Mouse (Mus musculus): ENCODE data around the gene Timm29. TPM values are rescaled to one million over a fixed set of nuclear protein-coding genes. Genes with fewer than 3 reads are reported as not detected.
A peak's percentile ranks its signal among the peaks of the same experiment; 100 is the strongest.

Timm29 gene
- total RNA-seq (2021), result 10 to 100 TPM; 41.8 to 44.7 TPM
- long read RNA-seq, experiment 1, transcript Timm29-201 (2 exons, 3,170 nt), result major isoform, 65 of 78 reads
- long read RNA-seq, experiment 1, partial matches to known transcripts, result 0 of 78 reads
- long read RNA-seq, experiment 1, other reads (novel, unspliced or antisense), result 13 of 78 reads
- long read RNA-seq, experiment 2, transcript Timm29-201 (2 exons, 3,170 nt), result major isoform, 95 of 107 reads
- long read RNA-seq, experiment 2, partial matches to known transcripts, result 12 of 107 reads
- long read RNA-seq, experiment 2, other reads (novel, unspliced or antisense), result 0 of 107 reads

DNA sequence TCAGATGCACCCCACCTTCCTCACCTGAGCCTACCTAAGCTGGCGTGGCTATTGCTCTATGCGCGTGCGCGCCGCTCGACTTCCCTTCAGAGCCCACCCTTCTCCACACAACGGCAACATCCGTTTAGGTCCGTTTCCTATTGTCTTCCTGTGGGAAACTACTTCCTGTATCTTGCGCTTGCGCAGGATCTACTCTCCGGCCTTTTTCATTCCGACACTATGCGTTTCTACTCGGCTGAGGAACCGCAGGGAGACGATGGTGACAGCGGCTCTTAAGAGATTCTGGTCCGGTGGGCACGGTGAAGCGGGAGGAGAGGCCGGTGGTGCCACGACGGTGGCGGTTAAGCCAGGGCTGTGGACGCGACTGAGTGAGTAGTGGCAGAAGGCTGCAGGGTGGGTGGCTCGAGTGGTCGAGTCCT, at the start of gene Timm29, which contains the start of gene Yipf2:
TSS of gene Timm29 (plus strand) at position 20 of the 419 bp plus-strand sequence.
TSS of gene Yipf2 (minus strand) at position 126 of the 419 bp plus-strand sequence.
- intact Hi-C loops (cut with DNase I), result no loop called here
- peak; percentile 80 to 83 for DNase-seq

DNA sequence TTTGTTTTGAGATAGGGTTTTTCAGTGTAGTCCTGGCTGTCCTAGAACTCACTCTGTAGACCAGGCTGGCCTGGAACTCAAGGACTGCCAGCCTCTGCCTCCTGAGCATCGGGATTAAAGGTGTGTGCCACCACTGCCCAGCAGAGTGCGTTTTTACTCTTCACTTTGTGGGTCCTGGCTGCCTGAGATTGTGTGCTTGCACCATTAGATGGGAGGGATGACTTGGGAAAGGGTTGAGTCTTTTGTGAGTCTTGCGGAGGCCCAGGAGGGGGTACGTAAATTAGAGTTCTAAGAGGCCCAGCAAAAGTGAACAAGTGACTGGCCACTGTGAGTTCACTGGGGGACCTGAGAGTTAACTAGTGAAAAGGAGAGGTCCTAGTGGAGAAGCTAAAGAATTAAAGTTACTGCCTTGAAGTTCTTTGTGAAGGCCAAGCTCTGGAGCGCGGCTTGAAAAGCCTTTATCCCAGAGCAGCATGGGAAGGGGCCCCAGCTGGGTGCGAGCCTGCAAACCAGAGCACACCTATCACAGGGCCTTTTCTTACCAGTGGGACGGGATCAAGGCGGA, 47.1 kb upstream of the Timm29 start:
- intact Hi-C loops (cut with DNase I), result no loop called here
- DNase-seq, result no peak

DNA sequence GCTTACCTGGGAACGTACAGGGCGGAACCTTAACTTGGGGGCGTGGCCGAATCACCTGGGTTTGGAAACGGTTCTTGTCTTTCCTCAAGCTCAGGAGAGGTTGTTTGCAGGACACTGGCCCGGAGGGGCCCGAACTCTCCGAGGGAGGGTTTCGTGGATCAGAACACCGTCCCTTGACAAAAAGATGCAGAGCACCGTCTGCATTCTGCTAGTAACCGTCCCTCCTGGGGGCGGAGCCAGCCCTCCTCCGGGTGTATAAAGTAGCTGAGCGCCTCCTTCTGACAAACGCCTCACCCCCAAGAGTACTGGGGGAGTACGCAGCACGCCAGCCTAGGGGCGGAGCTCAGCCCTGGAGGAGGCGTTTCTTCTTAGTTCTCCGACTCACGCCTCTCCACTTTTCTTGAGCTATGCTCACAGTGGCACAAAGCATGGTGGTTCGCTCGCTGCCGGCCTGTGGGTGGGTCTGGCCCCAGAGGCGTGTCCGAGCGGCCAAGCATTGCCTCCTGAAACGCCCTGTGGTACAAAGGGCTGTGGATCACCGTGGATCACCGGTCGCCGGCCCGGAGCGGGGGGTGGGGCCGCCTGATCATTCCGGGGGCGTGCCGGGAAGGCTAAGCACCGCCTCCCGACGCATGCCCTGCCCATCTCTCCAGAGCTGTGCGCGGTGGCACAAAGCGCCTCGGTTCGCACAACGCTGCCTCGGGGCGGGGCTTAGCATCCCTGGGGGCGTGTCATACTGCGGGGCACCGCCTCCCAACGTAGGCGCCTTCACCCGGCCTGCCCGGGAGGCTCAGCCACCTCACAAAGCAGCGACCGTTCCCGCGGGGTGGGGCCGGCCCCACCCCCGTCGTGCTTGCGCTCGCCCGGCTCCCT, 46.4 kb upstream of the Timm29 start:
- DNase-seq, result peak; percentile 99 to 100
- intact Hi-C loops (cut with DNase I), result no loop called here

DNA sequence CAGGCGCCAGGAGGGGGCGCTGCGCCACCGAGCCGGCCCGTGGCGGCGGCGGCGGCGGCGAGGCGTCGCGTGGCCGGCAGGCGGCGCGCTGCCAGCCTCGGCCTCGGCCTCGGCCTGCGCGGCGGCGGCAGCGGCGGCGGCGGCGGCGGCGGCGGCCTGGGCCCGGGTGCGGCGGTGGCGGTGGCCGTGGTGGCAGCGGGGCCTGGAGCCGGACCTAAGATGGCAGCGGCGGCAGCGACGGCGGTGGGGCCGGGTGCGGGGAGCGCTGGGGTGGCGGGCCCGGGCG, 45.8 kb upstream of the Timm29 start, which contains the start of gene Carm1:
TSS of gene Carm1 (plus strand) at position 106 of the 286 bp plus-strand sequence.
- DNase-seq, result no peak
- intact Hi-C loops (cut with DNase I), result no loop called here

DNA sequence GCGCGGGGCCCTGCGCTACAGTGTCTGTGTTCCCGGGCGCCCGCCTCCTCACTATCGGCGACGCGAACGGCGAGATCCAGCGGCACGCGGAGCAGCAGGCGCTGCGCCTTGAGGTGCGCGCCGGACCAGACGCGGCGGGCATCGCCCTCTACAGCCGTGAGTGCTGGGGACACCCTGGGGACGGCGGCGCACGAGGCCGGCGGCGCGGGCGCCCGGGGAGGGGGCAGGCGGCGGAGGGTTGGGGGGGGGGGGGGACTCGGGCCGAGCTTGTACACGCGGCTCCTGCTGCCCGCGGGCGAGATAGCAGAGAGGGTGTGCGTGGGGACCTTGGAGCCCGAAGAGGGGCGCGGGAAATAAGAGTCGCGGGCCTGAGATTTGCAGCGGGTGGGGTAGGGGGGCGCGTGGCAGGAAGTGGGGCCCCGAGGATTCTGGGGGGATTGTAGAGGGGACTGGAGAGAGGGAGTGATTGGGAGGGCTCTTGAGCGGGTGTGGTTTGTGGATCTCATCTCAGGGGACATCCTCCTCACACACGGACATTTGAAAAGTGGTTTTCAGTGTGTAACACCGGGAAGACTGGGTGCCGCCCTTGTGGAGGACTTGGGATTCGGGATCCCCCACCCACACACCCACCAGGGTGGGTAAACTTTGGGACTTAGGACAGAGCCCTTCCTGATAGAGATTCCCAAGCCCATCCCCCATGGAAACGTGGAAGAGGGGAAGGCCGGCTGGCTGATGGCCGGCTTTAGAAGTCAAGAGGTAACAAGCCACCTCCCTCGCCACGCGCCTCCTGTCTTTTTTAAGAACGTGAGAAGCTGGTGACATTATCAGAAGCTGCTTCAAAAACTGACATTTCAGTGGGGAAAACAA, 45.2 kb upstream of the Timm29 start:
- intact Hi-C loops (cut with DNase I), result no loop called here
- peak; percentile 11 to 62 for DNase-seq

DNA sequence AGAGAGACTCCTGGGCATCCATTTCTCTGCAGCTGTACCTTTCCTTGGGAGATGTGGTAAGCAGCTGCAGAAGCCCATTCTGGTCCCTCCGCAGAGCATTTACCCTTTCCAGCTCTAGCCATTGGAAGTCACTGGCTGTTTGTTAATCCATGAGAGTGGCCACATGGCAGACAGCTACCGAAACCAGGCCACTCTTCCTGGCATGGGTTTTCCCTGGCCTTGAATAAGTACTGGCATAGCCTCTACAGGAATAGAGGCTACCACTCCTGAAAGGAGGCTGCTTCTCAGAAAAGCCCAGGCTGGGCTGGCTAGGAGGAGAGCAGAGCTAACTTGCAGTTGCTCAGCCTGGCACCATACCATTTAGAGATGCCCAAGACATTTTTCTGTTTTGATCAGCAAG, 41.5 kb upstream of the Timm29 start:
- intact Hi-C loops (cut with DNase I), result no loop called here
- DNase-seq, result no peak

DNA sequence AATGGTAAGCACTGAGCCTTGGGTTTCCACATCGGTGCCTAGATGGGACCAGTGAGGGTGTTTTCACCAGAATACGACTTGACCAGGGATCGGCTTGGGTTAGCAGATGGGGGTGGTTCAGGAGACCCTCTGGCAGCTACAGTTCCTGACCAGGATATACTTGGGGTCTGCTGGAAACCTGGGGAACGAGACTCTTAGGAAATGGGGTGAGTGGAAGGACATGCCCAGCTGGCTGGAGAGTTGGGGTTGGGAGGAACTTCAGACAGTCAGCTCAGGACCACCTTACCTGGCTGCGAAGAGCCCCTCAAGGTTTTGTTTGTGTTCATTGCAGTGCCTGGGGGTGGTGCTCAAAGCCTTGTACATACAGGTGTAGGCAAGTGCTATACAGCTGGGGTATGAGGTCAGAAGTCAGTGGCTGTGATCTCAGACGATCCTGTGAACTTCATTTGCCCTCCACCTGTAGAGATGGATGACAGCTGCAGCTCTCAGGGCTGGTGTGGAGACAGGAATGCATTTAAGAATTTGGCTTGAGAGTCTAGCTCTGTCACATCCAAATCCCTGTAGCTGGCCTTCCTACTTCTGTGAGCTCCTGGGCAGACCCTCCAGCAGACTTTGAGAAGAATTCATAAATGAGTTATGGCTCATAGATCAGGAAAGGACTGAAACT, 38.8 kb upstream of the Timm29 start:
- no peak for DNase-seq
- intact Hi-C loops (cut with DNase I), result no loop called here

DNA sequence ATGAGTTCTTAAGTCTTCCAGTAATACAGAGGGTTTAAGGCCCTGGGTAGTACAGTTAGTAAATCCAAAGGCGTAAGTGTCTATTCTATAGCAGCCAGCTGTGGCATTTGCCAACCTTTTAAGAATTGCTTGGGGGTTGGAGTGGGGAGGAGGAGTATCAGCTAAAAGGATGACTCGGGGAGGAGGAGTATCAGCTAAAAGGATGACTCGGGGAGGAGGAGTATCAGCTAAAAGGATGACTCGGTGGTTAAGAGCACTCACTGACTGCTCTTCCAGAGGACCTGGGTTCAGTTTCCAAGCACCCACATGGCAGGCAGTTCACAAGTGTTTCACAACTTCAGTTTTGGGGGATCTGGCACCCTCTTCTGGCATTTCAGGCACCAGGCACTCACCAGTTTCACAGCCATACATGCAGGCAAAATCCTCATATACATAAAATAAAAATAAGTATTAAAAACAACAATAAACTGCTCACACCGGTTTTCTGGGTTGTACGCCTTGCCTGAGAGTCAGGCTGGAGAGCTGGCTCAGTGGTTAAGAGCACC, 37.3 kb upstream of the Timm29 start:
- no peak for DNase-seq
- intact Hi-C loops (cut with DNase I), result no loop called here

DNA sequence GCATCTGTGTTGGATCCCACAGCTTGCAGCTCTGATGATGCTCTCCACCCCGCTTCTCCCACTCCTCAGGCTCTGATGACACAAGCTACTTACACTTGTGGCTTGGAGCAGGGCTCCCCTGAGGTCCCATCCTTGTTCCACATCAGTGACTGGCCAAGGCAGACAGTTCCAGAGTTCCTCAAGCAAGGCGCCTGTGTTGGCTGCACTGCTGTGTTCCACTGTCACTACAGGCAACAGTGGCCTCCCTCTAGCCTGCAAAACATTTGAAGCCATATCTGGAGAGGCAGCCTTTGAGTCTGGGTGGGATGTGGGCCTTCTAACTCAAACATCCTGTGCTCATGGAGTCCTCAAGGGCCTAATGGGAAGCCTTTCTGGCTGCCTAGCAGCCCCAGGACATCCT, 35.5 kb upstream of the Timm29 start:
- intact Hi-C loops (cut with DNase I), result no loop called here
- no peak for DNase-seq

DNA sequence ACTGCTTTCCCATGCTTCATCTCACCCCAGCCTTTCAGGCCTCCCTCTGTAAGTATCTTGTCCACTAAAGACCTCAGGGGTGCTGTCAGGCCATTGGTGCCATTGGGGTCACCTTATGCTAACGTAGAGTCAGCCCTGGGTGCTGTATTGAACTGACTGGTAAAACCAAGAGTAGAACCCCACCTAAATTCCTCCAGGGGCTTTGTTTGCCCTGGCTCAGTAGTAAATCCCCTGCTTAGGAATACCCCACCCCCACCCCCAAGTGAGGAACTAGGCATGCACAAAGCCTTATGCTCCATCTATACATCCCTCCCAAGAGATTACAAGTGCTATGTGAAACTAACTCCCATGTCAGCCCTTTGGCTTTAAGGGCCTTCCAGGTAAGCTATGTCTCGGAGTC, 35.0 kb upstream of the Timm29 start:
- DNase-seq, result no peak
- intact Hi-C loops (cut with DNase I), result no loop called here

DNA sequence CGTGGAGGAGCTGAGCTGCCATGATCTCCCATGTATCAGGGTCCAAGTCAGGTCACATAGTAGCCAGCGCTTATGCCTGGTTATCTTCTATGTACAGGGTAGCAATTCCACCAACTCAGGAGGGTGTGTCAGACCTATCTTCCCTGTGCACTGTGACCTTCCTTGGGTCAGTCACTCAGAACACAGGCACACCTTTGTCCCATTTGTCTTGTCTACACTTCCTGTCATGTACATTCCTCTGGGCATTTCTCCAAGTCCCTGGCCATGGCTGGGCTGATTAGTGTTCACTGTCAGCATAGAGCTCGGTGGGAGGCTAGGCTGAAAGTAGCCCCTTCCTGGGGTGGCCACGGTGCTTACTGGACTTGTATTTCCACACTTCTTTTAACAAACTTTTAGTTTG, 34.2 kb upstream of the Timm29 start:
- DNase-seq, result no peak
- intact Hi-C loops (cut with DNase I), result no loop called here

DNA sequence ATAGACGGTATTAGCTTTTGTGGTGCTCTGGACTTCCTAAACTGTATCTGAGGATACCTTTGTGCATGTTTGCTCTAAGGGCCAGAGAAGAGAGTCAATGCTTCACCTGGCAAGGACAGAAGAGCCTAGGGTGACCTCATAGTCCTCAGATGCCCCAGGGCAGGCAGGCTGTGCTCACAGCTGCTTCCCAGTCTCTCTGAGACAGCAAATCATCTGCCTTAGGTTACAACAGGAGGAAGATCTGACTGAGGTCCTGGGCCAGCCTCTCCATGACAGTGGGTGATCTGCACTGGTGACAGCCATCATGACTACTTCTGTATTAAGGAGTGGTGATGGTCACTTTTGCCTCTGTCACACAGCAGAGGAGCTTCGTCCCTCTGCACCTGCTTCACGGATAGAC, 33.4 kb upstream of the Timm29 start:
- DNase-seq, result no peak
- intact Hi-C loops (cut with DNase I), result no loop called here

DNA sequence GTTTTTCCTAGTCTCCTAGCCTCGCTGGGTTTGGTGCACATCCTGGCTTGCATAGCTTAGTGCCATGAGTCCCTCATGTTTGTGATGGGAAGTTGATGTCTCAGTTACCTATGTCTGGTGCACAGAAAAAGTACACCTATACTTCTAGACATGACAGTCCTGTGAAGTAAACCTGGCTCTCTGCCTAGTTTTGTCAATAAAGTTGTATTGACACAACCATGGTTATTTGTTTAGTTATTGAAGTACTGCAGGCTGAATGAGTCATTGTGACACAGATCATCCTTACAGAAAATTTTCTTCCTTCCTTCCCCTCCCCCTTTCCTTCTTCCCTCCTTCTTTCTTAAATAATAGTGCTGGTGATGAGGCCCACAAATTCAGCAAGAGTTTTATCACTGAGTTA, 28.1 kb upstream of the Timm29 start:
- DNase-seq, result no peak
- intact Hi-C loops (cut with DNase I), result no loop called here

DNA sequence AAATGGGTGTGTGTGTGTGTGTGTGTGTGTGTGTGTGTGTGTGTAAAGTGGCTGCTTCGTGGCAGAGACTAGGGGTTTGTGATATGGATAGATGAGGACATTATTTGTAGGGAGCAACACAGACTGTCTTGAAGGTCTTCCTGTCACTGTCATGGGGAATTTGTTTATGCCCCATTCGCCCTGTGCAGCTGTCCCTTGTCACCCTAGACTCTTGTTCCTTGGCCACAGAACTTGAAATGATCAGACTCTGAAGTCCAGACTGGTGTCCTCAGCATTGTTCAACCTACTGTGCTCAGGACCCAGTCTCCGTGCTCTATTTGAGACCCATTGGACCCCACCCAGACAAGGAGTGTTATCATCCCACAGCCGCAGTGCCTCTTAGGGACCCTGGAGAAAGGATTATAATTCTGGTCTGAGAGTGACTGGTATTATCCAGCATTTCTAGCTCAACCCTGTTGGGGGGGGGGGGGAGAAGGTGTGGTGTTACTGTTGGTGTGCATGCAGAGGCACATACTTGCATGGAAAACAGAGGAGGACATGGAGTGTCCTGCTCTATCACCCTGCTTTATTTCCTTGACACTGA, 27.4 kb upstream of the Timm29 start:
- intact Hi-C loops (cut with DNase I), result no loop called here
- no peak for DNase-seq

DNA sequence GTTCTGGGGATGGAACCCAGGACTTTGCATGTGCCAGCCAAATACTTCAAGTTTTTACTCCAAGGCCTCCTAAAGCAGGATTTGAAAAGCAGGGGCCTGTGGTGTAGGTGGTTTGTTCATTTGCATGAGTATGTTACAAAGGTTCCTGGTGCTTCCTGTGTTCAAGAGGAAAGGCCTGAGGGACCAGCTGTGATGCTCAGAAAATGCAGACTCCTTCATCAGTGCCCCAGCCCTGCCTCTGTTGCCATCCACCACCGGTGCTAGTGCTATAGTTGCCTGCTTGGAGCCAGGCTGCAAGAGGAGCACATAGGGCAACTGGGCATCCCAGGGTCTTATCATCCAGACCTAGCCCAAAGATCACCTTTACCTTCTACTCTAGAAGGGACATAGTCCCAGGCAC, 26.0 kb upstream of the Timm29 start:
- intact Hi-C loops (cut with DNase I), result no loop called here

DNA sequence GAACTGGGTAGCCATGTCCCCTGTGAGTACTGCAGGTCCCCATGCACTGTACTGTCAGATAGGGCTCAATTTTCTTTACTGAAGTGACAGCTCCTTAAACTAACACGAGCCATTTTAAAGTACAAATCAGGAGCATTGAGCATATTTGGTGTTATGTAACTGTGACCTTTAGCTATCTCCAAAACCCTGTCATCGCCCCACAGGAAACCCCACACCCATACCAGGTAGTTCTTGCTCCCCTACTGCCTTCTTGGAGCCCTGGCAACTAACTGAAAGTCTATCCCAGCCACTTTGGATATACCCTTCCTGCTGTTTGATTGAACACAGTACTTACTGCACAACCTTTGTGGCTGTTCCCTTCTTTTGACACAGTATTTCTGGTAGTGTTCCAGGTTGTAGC, 25.5 kb upstream of the Timm29 start:
- intact Hi-C loops (cut with DNase I), result no loop called here
- DNase-seq, result no peak

More for the DNA sequence above, 26.0 kb upstream of the Timm29 start:
- DNase-seq, result no peak

DNA sequence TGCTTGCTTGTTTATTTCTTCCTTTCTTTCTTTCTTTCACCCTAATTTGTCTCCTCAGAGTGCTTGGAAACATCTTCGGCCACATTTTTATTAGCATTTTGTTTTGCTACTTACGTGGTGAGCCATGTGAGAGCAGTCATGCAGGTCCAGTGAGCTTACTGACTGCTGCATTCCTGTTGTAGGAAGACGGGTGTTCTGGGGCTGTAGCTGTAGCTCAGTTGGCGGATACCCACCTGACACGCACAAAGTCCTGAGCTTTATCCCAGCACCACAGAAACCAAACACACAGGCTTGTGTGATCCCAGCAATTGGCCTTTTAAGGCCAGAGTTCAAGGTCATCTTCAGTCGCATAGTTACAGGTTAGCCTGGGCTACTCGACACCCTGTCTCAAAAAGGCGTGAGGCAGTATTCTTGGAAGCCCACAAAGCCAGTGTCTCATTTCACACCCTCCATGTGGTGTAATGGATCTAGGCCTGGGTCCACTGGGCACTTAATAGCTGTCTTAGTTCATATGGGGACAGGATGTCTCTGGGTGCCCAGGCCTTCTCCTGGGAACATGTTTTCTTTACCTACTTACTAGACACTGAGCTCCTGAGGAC, 23.8 kb upstream of the Timm29 start:
- DNase-seq, result no peak
- intact Hi-C loops (cut with DNase I), result no loop called here

DNA sequence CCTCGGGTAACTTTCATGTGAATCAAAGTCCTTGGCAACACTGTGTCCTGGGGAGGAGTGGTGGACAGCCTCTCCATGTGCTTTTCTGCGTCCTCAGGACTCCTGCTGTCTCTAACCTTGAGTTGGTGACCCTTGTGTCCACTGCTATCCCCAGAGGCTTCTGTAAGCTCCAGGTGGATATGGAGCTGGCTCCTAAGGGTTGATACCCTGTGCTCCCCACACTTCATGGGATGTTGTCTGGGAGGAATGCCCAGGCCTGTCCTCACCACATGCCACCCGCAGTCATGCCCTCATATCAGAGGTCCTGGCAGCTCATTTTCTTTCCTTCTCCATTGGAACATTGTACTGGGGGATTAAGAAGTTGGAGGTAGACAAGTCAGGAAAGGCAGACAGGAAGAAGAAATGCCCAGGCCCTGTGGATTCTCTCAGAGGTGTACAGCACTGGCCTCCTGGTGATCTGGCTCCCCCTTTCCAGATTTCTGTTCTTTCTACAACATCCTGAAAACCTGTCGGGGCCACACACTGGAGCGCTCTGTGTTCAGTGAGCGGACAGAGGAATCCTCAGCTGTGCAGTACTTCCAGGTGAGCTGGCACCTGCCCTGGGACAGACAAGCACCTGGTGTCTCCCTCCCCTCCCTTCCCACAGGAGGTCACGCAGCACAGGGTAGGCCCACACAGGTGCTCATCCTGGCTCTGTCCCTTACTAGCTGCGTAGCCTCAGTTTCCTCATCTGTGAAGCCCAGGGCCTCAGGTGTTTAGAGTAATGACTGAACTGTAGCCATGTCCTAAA, 18.3 kb upstream of the Timm29 start:
- intact Hi-C loops (cut with DNase I), result no loop called here
- no peak for DNase-seq
